ENCODE assay signal across 10 mouse cellular contexts in the genomic region with DNA sequence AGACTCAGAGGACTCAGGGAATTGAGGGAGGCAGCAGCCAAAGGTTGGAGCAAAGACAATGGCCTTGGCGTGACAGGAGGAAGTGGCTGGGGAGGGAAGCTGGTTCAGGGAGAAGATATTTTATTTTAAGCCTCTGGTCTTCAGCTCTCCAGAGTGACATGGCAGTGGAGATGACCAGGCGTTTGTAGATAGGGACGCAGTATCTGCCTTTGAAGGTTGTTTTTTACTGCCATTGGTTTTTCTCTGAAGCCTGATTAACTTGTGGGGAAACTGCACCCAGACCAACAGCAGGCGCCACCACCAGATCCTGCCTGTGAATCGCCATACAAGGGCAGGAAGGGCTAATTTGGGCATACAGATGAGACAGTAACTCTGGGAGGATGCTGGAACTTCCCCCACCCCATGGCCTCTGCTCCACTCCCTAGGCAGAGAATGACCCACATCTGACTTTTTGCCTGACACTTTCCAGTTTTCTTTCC.
A peak's percentile ranks its signal among the peaks of the same experiment; 100 is the strongest.
DNase-seq lines count a peak whose midpoint lies in the region; ATAC-seq and TF ChIP-seq lines count a peak whose summit lies in the region.
"Had no signal": no experiment of that assay in that cellular context is flagged by ENCODE, and none has a peak within 500 bp of the region (broad histone marks: within the 10 kb centered on the region; RNA-seq: fewer than 3 reads in every experiment).

No protein-coding gene starts in this region.

- WGBS in intestine, embryonic 15.5 days: 50% methylated on average over 5 of the region's 5 CpGs
- 8% methylated on average over 5 of the region's 5 CpGs for WGBS in liver, embryonic 15.5 days (ENCODE audit: insufficient replicate concordance)
- 56% methylated on average over 5 of the region's 5 CpGs for WGBS in hindbrain, embryonic 11.5 days

- H3K4me2 ChIP-seq in intestine, embryonic 15.5 days (replicated peaks): no peak overlapping the region
- no peak overlapping the region for H3K4me2 ChIP-seq in liver, embryonic 15.5 days
- no peak overlapping the region for H3K4me2 ChIP-seq in hindbrain, embryonic 11.5 days (replicated peaks; ENCODE audit: low read depth, low read length)
- H3K4me2 ChIP-seq: midbrain, embryonic 12.5 days had no signal

- ATAC-seq in intestine, embryonic 15.5 days: no peak
- ATAC-seq in liver, embryonic 15.5 days (ENCODE audit: insufficient read depth): peak; percentile 70
- ATAC-seq in hindbrain, embryonic 11.5 days (ENCODE audit: low FRiP score): no peak

- no peak overlapping the region for H3K4me3 ChIP-seq in MEL (ENCODE audit: control insufficient read depth in 1 of 2, insufficient read depth in 1 of 2, low read depth in 2 of 2, low read length in 2 of 2)
- H3K4me3 ChIP-seq in brown adipose tissue, adult 24 weeks (ENCODE audit: insufficient read depth, low read depth, low read length): no peak overlapping the region
- no peak overlapping the region for H3K4me3 ChIP-seq in intestine, embryonic 15.5 days (replicated peaks)
- no peak overlapping the region for H3K4me3 ChIP-seq in liver, embryonic 15.5 days (replicated peaks)
- H3K4me3 ChIP-seq in hindbrain, embryonic 11.5 days (ENCODE audit: low read depth, low read length): no peak overlapping the region
- H3K4me3 ChIP-seq: midbrain, embryonic 12.5 days had no signal

- peaks cover 0 to 17% of the 10 kb centered on the region in 2 experiments; a peak in 2 of 4 replicates for H3K36me3 ChIP-seq in MEL (ENCODE audit: control insufficient read depth in 1 of 2, insufficient read depth in 2 of 2, low read length in 2 of 2)
- H3K36me3 ChIP-seq in intestine, embryonic 15.5 days: no peaks in the 10 kb centered on the region
- no peaks in the 10 kb centered on the region for H3K36me3 ChIP-seq in liver, embryonic 15.5 days (replicated peaks)
- no peaks in the 10 kb centered on the region for H3K36me3 ChIP-seq in hindbrain, embryonic 11.5 days (ENCODE audit: control insufficient read depth, insufficient read depth, low read length)
- H3K36me3 ChIP-seq: midbrain, embryonic 12.5 days had no signal

- TF ChIP-seq EP300 in MEL (IDR thresholded peaks at IDR 0.05; ENCODE audit: low read depth in 1 of 2, low read length in 2 of 2): no peak

- no peaks in the 10 kb centered on the region for H3K9me3 ChIP-seq in MEL (replicated peaks; ENCODE audit: insufficient read depth, low read length)
- no peaks in the 10 kb centered on the region for H3K9me3 ChIP-seq in intestine, embryonic 15.5 days
- no peaks in the 10 kb centered on the region for H3K9me3 ChIP-seq in liver, embryonic 15.5 days (replicated peaks)
- H3K9me3 ChIP-seq in hindbrain, embryonic 11.5 days (ENCODE audit: control insufficient read depth, low read length): no peaks in the 10 kb centered on the region
- H3K9me3 ChIP-seq: midbrain, embryonic 12.5 days had no signal

- no peak for TF ChIP-seq CTCF in MEL (IDR thresholded peaks at IDR 0.05 in 2 of 3, conservative IDR thresholded peaks at IDR 0.05 in 1 of 3; ENCODE audit: control insufficient read depth in 1 of 3, insufficient read depth in 1 of 3, low read depth in 2 of 3, low read length in 3 of 3, poor library complexity in 1 of 3, severe bottlenecking in 1 of 3)

- no peak overlapping the region; the same call in 1 of the 2 replicates for H3K9ac ChIP-seq in MEL (ENCODE audit: control insufficient read depth, low read depth, low read length, poor library complexity, severe bottlenecking)
- H3K9ac ChIP-seq in intestine, embryonic 15.5 days: no peak overlapping the region
- no peak overlapping the region for H3K9ac ChIP-seq in liver, embryonic 15.5 days
- no peak overlapping the region for H3K9ac ChIP-seq in hindbrain, embryonic 11.5 days (ENCODE audit: low read depth, low read length)
- H3K9ac ChIP-seq: midbrain, embryonic 12.5 days had no signal

- H3K27me3 ChIP-seq in MEL (ENCODE audit: control insufficient read depth in 1 of 2, insufficient read depth in 2 of 2, low read length in 2 of 2): no peaks in the 10 kb centered on the region
- no peaks in the 10 kb centered on the region for H3K27me3 ChIP-seq in intestine, embryonic 15.5 days (replicated peaks)
- peaks cover 13% of the 10 kb centered on the region; the same call in 1 of the 2 replicates for H3K27me3 ChIP-seq in liver, embryonic 15.5 days
- H3K27me3 ChIP-seq in hindbrain, embryonic 11.5 days (ENCODE audit: control insufficient read depth, insufficient read depth, low read length): no peaks in the 10 kb centered on the region
- H3K27me3 ChIP-seq: midbrain, embryonic 12.5 days had no signal

- no peak for TF ChIP-seq POLR2A in MEL (IDR thresholded peaks at IDR 0.05; ENCODE audit: control insufficient read depth in 1 of 2, insufficient read depth in 1 of 2, low read depth in 1 of 2, low read length in 2 of 2, poor library complexity in 1 of 2)

- intact Hi-C loops in left cerebral cortex, postnatal 14 days (cut with DNase I): no loop called here

- H3K4me1 ChIP-seq in MEL (ENCODE audit: control insufficient read depth in 1 of 2, insufficient read depth in 2 of 2, low read length in 2 of 2): peaks cover 0 to 17% of the 10 kb centered on the region in 2 experiments; a peak in 3 of 4 replicates
- H3K4me1 ChIP-seq in brown adipose tissue, adult 24 weeks (ENCODE audit: control insufficient read depth, insufficient read depth, insufficient read length, low read length): peaks cover 4% of the 10 kb centered on the region; the same call in 1 of the 2 replicates
- 0 out of 2 replicates have a peak, but pooled peaks cover 11% of the 10 kb centered on the region for H3K4me1 ChIP-seq in intestine, embryonic 15.5 days (replicated peaks)
- peaks cover 34% of the 10 kb centered on the region for H3K4me1 ChIP-seq in liver, embryonic 15.5 days (replicated peaks)
- H3K4me1 ChIP-seq in hindbrain, embryonic 11.5 days (replicated peaks; ENCODE audit: control insufficient read depth, insufficient read depth, low read length): no peaks in the 10 kb centered on the region

- DNase-seq in MEL (ENCODE audit: low read depth, low spot score): peak; percentile 31
- no peak for DNase-seq in left cerebral cortex, adult 18-20 months (ENCODE audit: low spot score in 2 of 2)
- DNase-seq in left cerebral cortex, postnatal 14 days (ENCODE audit: low spot score in 2 of 2): no peak
- no peak for DNase-seq in testis, postnatal 14 days (ENCODE audit: low spot score)
- DNase-seq in hindbrain, embryonic 11.5 days (ENCODE audit: low spot score): no peak
- DNase-seq: right cerebral cortex, postnatal 25 days had no signal

- peak overlapping the region; percentile 30 for H3K27ac ChIP-seq in MEL (ENCODE audit: control insufficient read depth, low read depth, low read length)
- peak overlapping the region; percentile 17; the same call in 1 of the 2 replicates for H3K27ac ChIP-seq in brown adipose tissue, adult 24 weeks (replicated peaks; ENCODE audit: low read depth, low read length)
- 0 out of 2 replicates have a peak overlapping the region, but pooled peaks have one; percentile 40 for H3K27ac ChIP-seq in intestine, embryonic 15.5 days
- H3K27ac ChIP-seq in liver, embryonic 15.5 days (replicated peaks): peak overlapping the region; percentile 63
- H3K27ac ChIP-seq in hindbrain, embryonic 11.5 days (ENCODE audit: low read depth, low read length): no peak overlapping the region
- H3K27ac ChIP-seq: midbrain, embryonic 12.5 days had no signal

- TF ChIP-seq RAD21 in MEL (IDR thresholded peaks at IDR 0.05; ENCODE audit: low read depth, low read length): no peak

- no peaks in the 10 kb centered on the region for H3K79me2 ChIP-seq in MEL (ENCODE audit: control insufficient read depth, insufficient read depth, low read length, poor library complexity)

TF ChIP-seq in MEL, 35 proteins besides CTCF, POLR2A, EP300 and RAD21:
- TF ChIP-seq MAFK (IDR thresholded peaks at IDR 0.05; ENCODE audit: borderline replicate concordance, low read depth, low read length) (no peak), ETS1 (IDR thresholded peaks at IDR 0.05; ENCODE audit: low read depth, low read length) (no peak), BHLHE40 (IDR thresholded peaks at IDR 0.05; ENCODE audit: borderline replicate concordance, low read depth, low read length) (no peak), MYC (IDR thresholded peaks at IDR 0.05; ENCODE audit: low read depth, low read length) (no peak), MEF2A (IDR thresholded peaks at IDR 0.05; ENCODE audit: extremely low read depth, insufficient replicate concordance, low read depth, low read length, poor library complexity, severe bottlenecking) (no peak), JUND (IDR thresholded peaks at IDR 0.05; ENCODE audit: low read depth, low read length) (no peak), ZKSCAN1 (IDR thresholded peaks at IDR 0.05; ENCODE audit: low read depth, low read length) (no peak), CHD2 (IDR thresholded peaks at IDR 0.05; ENCODE audit: low read length) (no peak), USF1 (IDR thresholded peaks at IDR 0.05; ENCODE audit: low read depth, low read length) (no peak), NRF1 (IDR thresholded peaks at IDR 0.05; ENCODE audit: insufficient read depth, low read depth, low read length, poor library complexity, severe bottlenecking) (no peak), TAL1 (IDR thresholded peaks at IDR 0.05; ENCODE audit: low read length) (no peak), MXI1 (IDR thresholded peaks at IDR 0.05; ENCODE audit: low read depth, low read length) (no peak), POLR2AphosphoS2 (IDR thresholded peaks at IDR 0.05; ENCODE audit: low read length) (no peak), CHD1 (IDR thresholded peaks at IDR 0.05; ENCODE audit: low read depth, low read length) (no peak), USF2 (IDR thresholded peaks at IDR 0.05; ENCODE audit: borderline replicate concordance in 1 of 2, insufficient read depth in 1 of 2, low read depth in 1 of 2, low read length in 2 of 2) (no peak)
TF ChIP-seq in MEL: peak in this region for 0.
